Mouse (Mus musculus): ENCODE results near the gene Mmel1. TPM values are rescaled to one million over a fixed set of nuclear protein-coding genes. Genes with fewer than 3 reads are reported as not detected.

Gene Mmel1
- total RNA-seq, 4 experiments from 2014 or later = 0.31 to 4.6 (median 1.5) TPM

GRCm38 (mm10) chr4:154941831-154942230 is 72.4 kb downstream of the Mmel1 start:
- DNase-seq = no peak

DNA sequence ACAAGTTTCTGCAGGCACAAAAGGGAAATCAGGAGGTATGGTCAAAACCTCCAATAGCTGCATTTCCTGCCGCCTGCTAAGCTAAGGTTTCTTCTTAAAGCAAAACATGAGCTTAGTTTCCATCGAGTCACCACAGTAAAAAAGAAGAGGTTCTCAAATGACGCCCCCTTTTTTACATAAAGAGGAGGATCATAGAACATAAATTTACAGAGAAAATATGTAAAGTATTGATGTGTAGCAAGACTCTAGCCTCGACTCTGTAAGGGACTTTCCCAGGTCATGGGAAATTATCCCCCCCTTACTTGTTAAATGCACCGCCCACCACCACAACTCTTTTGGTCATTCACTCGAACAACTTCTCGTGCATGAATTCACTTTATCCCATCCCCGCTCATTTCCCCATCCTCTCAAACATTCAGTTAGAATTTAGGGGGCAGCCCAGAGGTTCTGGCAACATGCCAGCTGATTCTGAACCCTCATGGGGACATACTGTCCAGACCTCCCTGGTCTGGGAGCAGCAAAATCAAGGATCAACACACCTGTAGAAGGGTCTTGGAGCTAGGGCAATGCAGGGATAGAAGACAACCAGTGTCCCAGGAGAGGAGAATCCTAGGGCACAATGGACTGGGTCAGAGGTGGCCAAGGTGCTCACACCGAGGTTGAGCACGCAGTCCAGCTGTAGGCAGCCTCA is 73.4 kb downstream of the Mmel1 start:
- DNase-seq = no peak

DNA sequence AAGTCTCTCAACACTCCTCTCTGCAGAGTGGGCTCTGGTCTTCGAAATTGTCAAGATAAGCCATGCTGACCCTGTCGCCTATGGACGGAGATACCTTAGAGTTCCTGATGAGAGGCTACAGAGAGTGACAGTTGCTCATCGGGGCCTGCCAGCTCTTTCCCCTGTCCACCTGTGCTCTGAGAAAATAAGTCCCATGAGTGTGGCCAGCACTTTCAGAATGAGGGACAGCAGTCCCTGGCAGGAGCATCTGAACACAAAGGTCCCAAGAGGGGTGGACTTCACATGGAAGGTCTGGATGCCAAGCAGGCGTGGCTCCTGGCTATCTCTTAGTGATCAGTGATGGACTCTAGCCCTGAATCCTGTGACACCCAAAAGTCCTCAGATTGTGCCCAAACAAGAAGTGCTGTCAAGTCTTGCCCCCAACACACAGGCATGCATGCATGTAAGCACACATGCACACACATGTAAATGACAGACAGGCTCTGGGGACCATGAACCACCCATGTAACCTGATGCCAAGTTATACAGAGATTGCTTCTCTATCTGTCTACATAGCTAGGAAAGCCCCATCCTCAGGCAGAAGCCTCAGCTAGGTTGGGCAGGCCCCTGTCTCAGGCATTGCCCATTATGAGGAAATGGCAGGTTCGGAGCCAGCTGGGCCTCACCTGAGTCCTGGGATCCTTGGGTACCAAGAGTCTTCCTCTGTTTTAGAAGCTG is 74.1 kb downstream of the Mmel1 start:
- no peak for DNase-seq

DNA sequence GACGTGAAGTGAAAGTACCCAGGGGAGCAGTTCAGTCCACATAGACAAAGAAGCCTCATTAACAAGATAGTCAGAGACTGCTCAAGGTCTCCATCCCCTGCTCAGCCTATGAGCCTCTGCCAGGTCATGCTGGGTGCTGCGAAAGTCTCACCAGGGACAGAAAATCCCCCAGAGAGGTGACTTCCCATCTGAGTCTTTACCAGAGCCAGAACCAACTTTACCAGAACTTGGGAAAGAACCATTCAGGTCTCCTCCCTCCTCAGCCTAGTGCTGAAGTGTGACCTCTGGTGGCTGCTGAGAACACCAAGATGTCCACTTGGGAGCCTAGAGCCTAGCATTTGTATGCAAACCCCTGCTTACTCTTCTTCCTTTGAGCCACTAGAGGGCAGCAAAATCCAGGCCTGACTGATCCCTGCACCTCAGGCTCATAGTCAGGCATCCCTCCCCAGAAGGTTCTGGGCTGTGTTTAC is 74.8 kb downstream of the Mmel1 start:
- DNase-seq = peak; percentile 76

Other genes with a start within 250 kb of the Mmel1 start
- 1 to 10 TPM; 2.9 to 5.5 (median 3.8) TPM for gene Prdm16, start 232.7 kb upstream of the Mmel1 start, total RNA-seq (2022)
- not detected for gene Actrt2, start 201.7 kb upstream of the Mmel1 start, total RNA-seq (2022)
- under 1 TPM; 0.38 to 0.63 (median 0.46) TPM for gene Ttc34, start 32.1 kb upstream of the Mmel1 start, total RNA-seq (2022)
- 100 to 1,000 TPM in 2 of 4 experiments, 10 to 100 TPM in 2; 21.8 to 161 (median 71.6) TPM for gene Fam213b, start 29.6 kb downstream of the Mmel1 start, total RNA-seq (2022)
- gene Tnfrsf14, start 59.0 kb downstream of the Mmel1 start, total RNA-seq (2022) = 10 to 100 TPM in 1 of 4 experiments, 1 to 10 TPM in 3; 6.9 to 14.7 (median 8.7) TPM
- gene Hes5, start 91.3 kb downstream of the Mmel1 start, total RNA-seq (2022) = not detected
- gene Pank4, start 94.5 kb downstream of the Mmel1 start, total RNA-seq (2022) = 10 to 100 TPM; 27.8 to 38.1 (median 34.0) TPM
- 1 to 10 TPM in 2 of 4 experiments, under 1 TPM in 2; 0.46 to 2.3 (median 1.1) TPM for gene Plch2, start 187.2 kb downstream of the Mmel1 start, total RNA-seq (2022)
- 10 to 100 TPM; 19.3 to 32.9 (median 21.7) TPM for gene Pex10, start 197.4 kb downstream of the Mmel1 start, total RNA-seq (2022)
- gene Rer1, start 216.8 kb downstream of the Mmel1 start, total RNA-seq (2022) = 100 to 1,000 TPM in 2 of 4 experiments, 10 to 100 TPM in 2; 96.8 to 116 (median 106) TPM
- 10 to 100 TPM in 2 of 4 experiments, 1 to 10 TPM in 2; 7.9 to 17.0 (median 12.8) TPM for gene Morn1, start 217.0 kb downstream of the Mmel1 start, total RNA-seq (2022)